In the genomic region with DNA sequence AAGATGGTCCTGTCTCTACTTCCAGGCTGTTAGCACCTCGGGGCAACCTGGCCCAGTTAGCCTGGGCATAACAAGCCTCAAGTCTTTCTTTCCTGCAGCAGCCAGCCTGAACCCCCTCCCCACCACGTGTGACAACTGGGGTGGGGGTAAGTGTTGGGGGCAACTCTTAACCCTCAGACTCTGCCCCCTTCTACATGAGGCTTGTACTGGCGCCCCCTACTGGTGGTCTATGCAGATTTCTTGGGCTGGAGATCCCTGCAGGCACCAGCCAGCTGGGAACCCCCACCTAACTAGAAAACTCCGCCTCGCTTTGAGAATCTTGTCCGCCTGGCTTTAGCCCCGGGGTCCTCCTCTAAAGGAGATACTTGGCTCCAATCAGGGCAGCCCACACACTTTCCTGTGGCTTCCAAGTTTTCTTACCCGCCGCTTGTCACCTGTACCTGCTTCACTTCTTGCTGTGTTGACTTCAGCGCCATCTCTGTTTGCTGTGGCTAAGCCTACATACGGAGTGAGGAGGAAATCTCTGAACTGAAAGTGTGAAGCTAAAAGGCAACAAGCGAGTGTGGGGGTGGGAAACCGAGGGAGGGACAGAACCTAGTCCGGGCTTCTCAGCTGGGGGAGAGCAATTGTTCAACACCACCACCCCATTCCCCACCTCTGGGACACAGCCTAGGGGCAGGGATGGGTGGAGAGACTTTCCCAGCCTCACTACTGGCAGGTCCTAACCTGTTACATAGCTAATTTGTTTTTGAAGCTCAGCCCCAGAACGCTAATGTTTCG, we compare ENCODE assay signal across 8 mouse cellular contexts. TPM values are rescaled to one million over a fixed set of nuclear protein-coding genes. Genes with fewer than 3 reads are reported as not detected.
DNase-seq lines count a peak whose midpoint lies in the region; ATAC-seq and TF ChIP-seq lines count a peak whose summit lies in the region.

No protein-coding gene starts in this region.

- peak overlapping the region; percentile 41; the same call in 1 of the 2 replicates for H3K9ac ChIP-seq in heart, embryonic 13.5 days
- H3K9ac ChIP-seq in ES-Bruce4 (ENCODE audit: low read depth, poor library complexity, severe bottlenecking) = no peak overlapping the region
- H3K9ac ChIP-seq in kidney, postnatal 0 days (ENCODE audit: low read depth, low read length) = peak overlapping the region; percentile 28; the same call in 1 of the 2 replicates

- no peak for TF ChIP-seq POLR2A in ES-Bruce4 (IDR thresholded peaks at IDR 0.05; ENCODE audit: insufficient read depth, low read length)

- TF ChIP-seq CTCF in ES-Bruce4 (IDR thresholded peaks at IDR 0.05; ENCODE audit: low read depth, low read length) = peak; percentile 75
- TF ChIP-seq CTCF in kidney, postnatal 0 days (IDR thresholded peaks at IDR 0.05; ENCODE audit: low read depth) = peak; percentile 62

- no peak overlapping the region for H3K27ac ChIP-seq in heart, embryonic 13.5 days (replicated peaks)
- no peak overlapping the region for H3K27ac ChIP-seq in ES-Bruce4 (ENCODE audit: insufficient read depth, low read length)
- H3K27ac ChIP-seq in kidney, postnatal 0 days = peak overlapping the region; percentile 66

- peaks cover 19% of the 10 kb centered on the region for H3K27me3 ChIP-seq in heart, embryonic 13.5 days (replicated peaks)
- no peaks in the 10 kb centered on the region for H3K27me3 ChIP-seq in ES-Bruce4 (ENCODE audit: control insufficient read depth, insufficient read depth, low read length, poor library complexity, severe bottlenecking)
- H3K27me3 ChIP-seq in kidney, postnatal 0 days (ENCODE audit: insufficient read depth, low read length) = no peaks in the 10 kb centered on the region

- peak overlapping the region; percentile 34 for H3K4me3 ChIP-seq in heart, embryonic 13.5 days
- peak overlapping the region; percentile 11 for H3K4me3 ChIP-seq in ES-Bruce4 (ENCODE audit: low read depth, low read length)
- no peak overlapping the region for H3K4me3 ChIP-seq in kidney, postnatal 0 days (replicated peaks; ENCODE audit: low read depth, low read length)

- intact Hi-C loops in heart, postnatal 25 days (cut with DNase I) = no loop called here

- no peaks in the 10 kb centered on the region for H3K36me3 ChIP-seq in heart, embryonic 13.5 days
- no peaks in the 10 kb centered on the region for H3K36me3 ChIP-seq in ES-Bruce4 (ENCODE audit: control insufficient read depth, insufficient read depth, low read length, poor library complexity, severe bottlenecking)
- H3K36me3 ChIP-seq in kidney, postnatal 0 days (ENCODE audit: insufficient read depth, low read length) = no peaks in the 10 kb centered on the region

- no peak for ATAC-seq in heart, embryonic 13.5 days (ENCODE audit: extremely low read depth, insufficient number of reproducible peaks, low FRiP score, low TSS enrichment)
- 0 out of 2 replicates have a peak, but pooled peaks have one; percentile 40 for ATAC-seq in kidney, postnatal 0 days (replicated peaks; ENCODE audit: low FRiP score, low read depth)

- peaks cover 12% of the 10 kb centered on the region; the same call in 1 of the 2 replicates for H3K4me1 ChIP-seq in heart, embryonic 13.5 days
- no peaks in the 10 kb centered on the region for H3K4me1 ChIP-seq in ES-Bruce4 (ENCODE audit: control insufficient read depth, insufficient read depth, low read length)
- H3K4me1 ChIP-seq in kidney, postnatal 0 days (replicated peaks; ENCODE audit: insufficient read depth, low read length) = no peaks in the 10 kb centered on the region

- H3K4me2 ChIP-seq in heart, embryonic 13.5 days = peak overlapping the region; percentile 57
- H3K4me2 ChIP-seq in kidney, postnatal 0 days (ENCODE audit: low read length) = peak overlapping the region; percentile 31

- DNase-seq in heart, postnatal 25 days (ENCODE audit: low spot score) = no peak
- peak; percentile 59 for DNase-seq in embryo, embryonic 10.5 days (ENCODE audit: low spot score)
- no peak for DNase-seq in kidney, postnatal 0 days (ENCODE audit: low spot score)
- peak; percentile 41 for DNase-seq in mesoderm, embryonic 11.5 days (ENCODE audit: low read depth, low spot score)
- DNase-seq in c-Kit-positive CD71-positive TER-119-positive erythroid progenitor cells, embryonic 14.5 days (ENCODE audit: low spot score) = no peak
- DNase-seq in spleen, postnatal 4 days (ENCODE audit: low spot score in 2 of 2) = no peak

- no peak for TF ChIP-seq EP300 in ES-Bruce4 (IDR thresholded peaks at IDR 0.05; ENCODE audit: insufficient read depth, low read depth, low read length)

- H3K9me3 ChIP-seq in heart, embryonic 13.5 days = no peaks in the 10 kb centered on the region
- no peaks in the 10 kb centered on the region for H3K9me3 ChIP-seq in ES-Bruce4 (replicated peaks; ENCODE audit: control insufficient read depth, insufficient read depth, low read length, poor library complexity, severe bottlenecking)
- H3K9me3 ChIP-seq in kidney, postnatal 0 days (replicated peaks; ENCODE audit: low read length) = no peaks in the 10 kb centered on the region

- 12% methylated on average over 16 of the region's 16 CpGs for WGBS in heart, embryonic 13.5 days
- WGBS in kidney, postnatal 0 days = 18% methylated on average over 16 of the region's 16 CpGs

RNA-seq across cellular contexts. Expression of gene Aqp7, which starts 16.1 kb away (rescaled TPM):
- polyA plus RNA-seq in heart, embryonic 13.5 days (2015; fragmentation: Nextera tagmentation; extraction: Ambion mirVana) = not detected in 2 replicates
- total RNA-seq in heart, postnatal 25 days (2021) = 10 to 100 TPM; 31.8 to 33.7 TPM
- polyA plus RNA-seq in ES-Bruce4 (2011; ENCODE audit: insufficient read depth, insufficient read length, low read depth, missing spikeins) = not detected in 2 replicates
- polyA plus RNA-seq in kidney, postnatal 0 days (2015; fragmentation: Nextera tagmentation; extraction: Ambion mirVana) = 3.0 and 4.4 TPM in 2 replicates

RNA-seq across cellular contexts. Expression of gene Aqp3, which starts 33.9 kb away (rescaled TPM):
- polyA plus RNA-seq in heart, embryonic 13.5 days (2015; fragmentation: Nextera tagmentation; extraction: Ambion mirVana) = 0.87 and 1.2 TPM in 2 replicates
- total RNA-seq in heart, postnatal 25 days (2021) = not detected
- polyA plus RNA-seq in ES-Bruce4 (2011; ENCODE audit: insufficient read depth, insufficient read length, low read depth, missing spikeins) = 15.7 and 16.7 TPM in 2 replicates
- 87.4 and 102 TPM in 2 replicates for polyA plus RNA-seq in kidney, postnatal 0 days (2015; fragmentation: Nextera tagmentation; extraction: Ambion mirVana)

Comparison
In these comparisons a context has a peak if more than half of its experiments do, and no peak if none do; other contexts are left out.
1. DNase-seq: peak in embryo, embryonic 10.5 days (single experiment) and mesoderm, embryonic 11.5 days (single experiment); none in heart, postnatal 25 days (single experiment), kidney, postnatal 0 days (single experiment), c-Kit-positive CD71-positive TER-119-positive erythroid progenitor cells, embryonic 14.5 days (single experiment) and spleen, postnatal 4 days (0 of 2).